Mouse (Mus musculus): ENCODE data around the gene Kcnh1. TPM values are rescaled to one million over a fixed set of nuclear protein-coding genes. Genes with fewer than 3 reads are reported as not detected.

Gene Kcnh1
- 0.89 and 1.1 TPM in 2 replicates for polyA plus RNA-seq (2015; fragmentation: Nextera tagmentation; extraction: Ambion mirVana)

DNA sequence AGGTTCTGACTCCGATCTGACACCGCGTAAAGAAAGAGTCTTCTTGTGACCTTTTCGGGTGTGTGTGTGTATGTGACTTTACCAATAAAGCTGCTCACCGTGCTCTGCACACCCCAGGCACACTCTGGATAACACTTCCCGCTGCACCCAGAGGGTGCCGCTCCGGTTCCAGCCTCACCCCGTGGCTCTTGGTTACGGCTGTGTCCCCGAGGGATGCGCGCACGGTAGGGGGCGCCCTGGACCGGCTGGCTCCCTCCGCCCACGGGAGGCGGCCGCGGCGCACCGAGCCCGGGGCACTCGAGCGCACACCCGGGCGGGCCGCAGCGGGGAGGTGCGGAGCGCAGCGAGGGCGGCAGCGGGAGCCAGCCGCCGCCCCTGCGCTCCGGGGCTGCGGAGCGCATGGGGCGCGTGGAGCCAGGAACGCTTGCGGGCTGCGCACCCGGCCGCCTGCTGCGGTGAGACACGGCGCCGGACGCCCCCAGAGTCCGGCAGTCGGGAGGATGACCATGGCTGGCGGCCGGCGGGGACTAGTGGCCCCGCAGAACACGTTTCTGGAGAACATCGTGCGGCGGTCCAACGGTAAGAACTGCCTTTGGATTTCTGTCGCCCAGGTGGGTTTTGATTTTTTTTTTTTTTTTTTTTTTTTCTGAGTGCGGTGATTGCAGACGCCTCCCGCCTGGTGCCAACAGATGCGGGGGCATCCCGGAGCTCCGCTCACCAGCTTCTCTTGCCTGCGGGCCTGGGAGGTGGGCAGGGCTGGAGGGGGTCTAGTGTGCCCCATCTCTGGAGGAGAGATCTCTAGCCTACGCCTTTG, at the start of gene Kcnh1:
Kcnh1 (plus strand) TSS at position 267 of the 814 bp plus-strand sequence.
- H3K4me3 ChIP-seq (replicated peaks) = peak within 1 kb of the TSS; percentile 60
- WGBS = 2% methylated on average over 70 of the region's 73 CpGs
- H3K9ac ChIP-seq = peak within 1 kb of the TSS; percentile 25; the same call in 1 of the 2 replicates
- H3K9me3 ChIP-seq = no peaks in the 10 kb centered on the region
- H3K27ac ChIP-seq = no peak within 1 kb of the TSS
- ATAC-seq (ENCODE audit: insufficient read depth, low FRiP score, low read depth) = peak; percentile 91
- peaks cover 8% of the 10 kb centered on the region; the same call in 1 of the 2 replicates for H3K4me1 ChIP-seq
- peak within 1 kb of the TSS; percentile 93 for H3K4me2 ChIP-seq
- H3K27me3 ChIP-seq (replicated peaks) = peaks cover 20% of the 10 kb centered on the region
- H3K36me3 ChIP-seq = no peaks in the 10 kb centered on the region

DNA sequence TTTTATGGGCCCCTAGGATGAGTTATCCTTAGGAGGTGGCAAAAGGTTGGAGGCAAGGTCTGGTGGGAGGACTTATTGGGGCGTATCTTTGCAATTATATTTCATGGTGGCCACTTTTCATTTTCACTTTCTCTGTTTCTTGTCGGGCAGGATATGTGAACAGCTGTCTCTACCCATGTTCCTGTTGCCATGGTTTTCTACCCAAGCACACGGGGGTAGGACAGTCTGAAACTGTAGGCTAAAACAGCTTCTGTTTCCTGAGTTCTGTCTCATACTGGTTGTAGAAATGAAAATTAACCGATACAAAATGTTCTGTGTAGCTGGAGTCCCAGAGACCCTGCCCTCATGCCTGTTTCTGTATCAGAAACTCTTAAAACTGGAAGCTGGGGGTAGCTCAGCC, 39.4 kb upstream of the Kcnh1 start:
- no peaks in the 10 kb centered on the region for H3K36me3 ChIP-seq
- H3K27me3 ChIP-seq (replicated peaks) = no peaks in the 10 kb centered on the region
- H3K27ac ChIP-seq = no peak overlapping the region
- H3K4me2 ChIP-seq = no peak overlapping the region
- no peak for ATAC-seq (ENCODE audit: insufficient read depth, low FRiP score, low read depth)
- WGBS = 78% methylated on average over 4 of the region's 4 CpGs
- H3K9ac ChIP-seq = no peak overlapping the region
- H3K4me3 ChIP-seq (replicated peaks) = no peak overlapping the region
- H3K4me1 ChIP-seq = no peaks in the 10 kb centered on the region
- H3K9me3 ChIP-seq = no peaks in the 10 kb centered on the region

DNA sequence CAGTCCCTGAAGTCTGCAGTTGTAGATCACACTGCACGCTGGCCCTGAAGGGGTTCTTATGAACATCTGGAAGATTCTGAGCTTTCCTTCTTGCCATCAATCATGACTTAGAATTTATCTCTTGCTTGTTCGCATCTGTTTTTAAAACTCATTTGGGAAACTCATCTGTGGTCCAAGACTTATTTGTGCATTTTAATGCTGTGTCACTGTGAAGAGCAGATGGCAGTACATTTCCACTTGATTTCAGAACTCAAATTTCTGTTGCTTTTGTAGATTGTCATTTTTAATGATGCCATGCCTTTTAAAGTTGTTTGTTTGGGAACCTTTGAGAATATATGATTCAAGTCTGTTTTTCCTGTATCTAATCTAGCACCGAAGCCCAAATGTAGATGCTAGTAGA, 19.1 kb upstream of the Kcnh1 start:
- H3K27me3 ChIP-seq (replicated peaks) = no peaks in the 10 kb centered on the region
- no peaks in the 10 kb centered on the region for H3K9me3 ChIP-seq
- H3K4me2 ChIP-seq = no peak overlapping the region
- no peak overlapping the region for H3K9ac ChIP-seq
- ATAC-seq (ENCODE audit: insufficient read depth, low FRiP score, low read depth) = no peak
- 79% methylated on average over 3 of the region's 3 CpGs for WGBS
- no peaks in the 10 kb centered on the region for H3K4me1 ChIP-seq
- no peaks in the 10 kb centered on the region for H3K36me3 ChIP-seq
- H3K27ac ChIP-seq = no peak overlapping the region
- no peak overlapping the region for H3K4me3 ChIP-seq (replicated peaks)

DNA sequence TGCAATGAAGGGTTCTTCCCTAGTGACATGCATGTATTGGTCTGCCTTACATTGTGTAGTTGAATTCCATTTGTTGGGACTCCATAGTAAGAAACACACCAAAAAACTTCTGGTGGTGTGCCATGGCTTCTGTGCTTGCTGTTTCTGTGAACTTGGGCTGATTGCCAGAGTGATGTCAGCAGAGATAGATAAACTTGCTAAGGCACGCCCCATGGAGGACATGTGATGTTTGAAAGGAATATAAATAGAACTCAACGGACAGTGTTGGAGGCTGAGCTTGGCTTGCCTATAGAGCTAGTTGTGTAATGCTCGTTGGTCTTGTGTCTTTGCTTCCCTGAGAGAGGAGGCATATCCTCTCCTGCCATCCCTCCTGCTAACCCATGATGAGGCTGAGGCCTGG, 10.7 kb upstream of the Kcnh1 start:
- Histone ChIP-seq H3K4me1 (no peaks in the 10 kb centered on the region), H3K9me3 (no peaks in the 10 kb centered on the region), H3K27ac (no peak overlapping the region), H3K4me3 (replicated peaks) (no peak overlapping the region), H3K27me3 (replicated peaks) (no peaks in the 10 kb centered on the region), H3K4me2 (no peak overlapping the region), H3K9ac (no peak overlapping the region), H3K36me3 (no peaks in the 10 kb centered on the region)
- ATAC-seq (ENCODE audit: insufficient read depth, low FRiP score, low read depth) = no peak
- 46% methylated on average over 3 of the region's 3 CpGs for WGBS

DNA sequence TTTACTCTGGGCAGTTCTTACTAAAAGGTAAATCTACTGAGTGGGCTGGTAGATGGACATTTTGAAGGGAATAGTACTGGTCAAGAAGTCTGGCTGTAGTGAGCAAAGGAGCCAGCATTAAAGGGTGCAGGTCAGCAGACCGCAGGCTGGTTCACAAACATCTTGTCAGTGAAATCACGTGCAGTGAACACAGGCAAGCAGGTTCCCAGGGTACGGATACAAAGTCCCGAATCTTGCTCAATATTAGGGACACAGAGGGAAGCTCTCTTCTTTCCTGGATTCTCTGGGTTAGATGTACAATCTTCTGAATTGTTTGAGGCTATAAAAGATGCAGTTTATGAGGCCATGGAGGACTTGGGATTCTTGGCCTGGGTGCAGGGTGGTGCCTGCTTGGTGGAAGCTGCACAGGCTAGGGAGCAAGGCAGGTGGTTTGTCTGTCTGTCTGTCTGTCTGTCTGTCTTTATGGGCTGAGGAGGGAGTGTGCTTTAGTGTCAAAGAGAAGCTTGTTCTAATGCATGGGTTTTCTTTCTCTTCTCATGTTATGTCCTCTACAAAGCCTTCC, 8.8 kb upstream of the Kcnh1 start:
- Histone ChIP-seq H3K9ac (no peak overlapping the region), H3K4me3 (replicated peaks) (no peak overlapping the region), H3K27ac (no peak overlapping the region), H3K9me3 (no peaks in the 10 kb centered on the region), H3K4me2 (no peak overlapping the region), H3K4me1 (no peaks in the 10 kb centered on the region), H3K27me3 (replicated peaks) (no peaks in the 10 kb centered on the region), H3K36me3 (no peaks in the 10 kb centered on the region)
- no peak for ATAC-seq (ENCODE audit: insufficient read depth, low FRiP score, low read depth)
- WGBS = 78% methylated on average over 4 of the region's 4 CpGs

DNA sequence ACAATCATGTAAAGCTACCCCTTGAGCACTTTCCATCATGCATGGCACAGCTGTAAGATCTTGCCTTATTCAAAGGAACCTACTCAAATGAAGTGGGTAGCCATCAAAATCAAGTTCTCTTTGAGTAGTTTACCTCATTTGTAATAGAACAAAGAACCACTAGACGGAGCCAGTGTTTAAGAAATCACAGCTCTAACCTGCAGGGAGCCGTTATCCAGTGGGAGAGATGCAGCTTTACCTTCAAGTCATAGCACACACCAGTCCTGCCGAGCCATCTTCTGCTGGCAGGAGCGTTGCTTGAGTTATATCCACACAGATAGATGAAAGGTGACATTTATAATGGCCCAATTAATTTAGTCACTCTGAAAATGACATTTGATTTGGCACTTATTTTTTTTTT, 1.5 kb upstream of the Kcnh1 start:
- Histone ChIP-seq H3K9ac (no peak overlapping the region), H3K4me2 (no peak overlapping the region), H3K4me3 (replicated peaks) (no peak overlapping the region), H3K36me3 (no peaks in the 10 kb centered on the region), H3K9me3 (no peaks in the 10 kb centered on the region), H3K27ac (no peak overlapping the region), H3K27me3 (replicated peaks) (peaks cover 20% of the 10 kb centered on the region), H3K4me1 (peaks cover 8% of the 10 kb centered on the region; the same call in 1 of the 2 replicates)
- WGBS = 5% methylated on average over 4 of the region's 4 CpGs
- ATAC-seq (ENCODE audit: insufficient read depth, low FRiP score, low read depth) = no peak

DNA sequence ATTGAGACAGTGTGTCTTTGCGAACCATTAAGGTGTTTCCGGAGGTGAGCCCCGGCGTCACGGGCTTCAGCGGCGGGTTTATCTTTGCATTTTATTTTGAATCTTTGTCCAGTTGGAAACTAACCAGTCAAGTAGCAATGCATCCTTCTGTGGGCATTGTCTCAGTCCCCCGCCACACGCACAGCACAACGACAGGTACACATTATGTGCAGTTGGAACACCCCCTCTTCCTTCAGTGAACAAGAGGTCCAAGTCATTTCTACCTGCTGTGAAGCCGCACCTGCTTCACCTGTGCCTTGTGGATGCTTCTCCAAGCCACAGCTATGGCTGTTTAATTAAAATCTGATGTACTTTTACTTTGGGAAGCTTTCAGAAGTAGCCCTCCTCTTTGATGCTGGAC, 803 bp upstream of the Kcnh1 start:
- Histone ChIP-seq H3K4me3 (replicated peaks) (no peak overlapping the region), H3K36me3 (no peaks in the 10 kb centered on the region), H3K9ac (no peak overlapping the region), H3K4me2 (no peak overlapping the region), H3K4me1 (peaks cover 8% of the 10 kb centered on the region; the same call in 1 of the 2 replicates), H3K9me3 (no peaks in the 10 kb centered on the region), H3K27ac (no peak overlapping the region), H3K27me3 (replicated peaks) (peaks cover 20% of the 10 kb centered on the region)
- 76% methylated on average over 11 of the region's 11 CpGs for WGBS
- ATAC-seq (ENCODE audit: insufficient read depth, low FRiP score, low read depth) = no peak

DNA sequence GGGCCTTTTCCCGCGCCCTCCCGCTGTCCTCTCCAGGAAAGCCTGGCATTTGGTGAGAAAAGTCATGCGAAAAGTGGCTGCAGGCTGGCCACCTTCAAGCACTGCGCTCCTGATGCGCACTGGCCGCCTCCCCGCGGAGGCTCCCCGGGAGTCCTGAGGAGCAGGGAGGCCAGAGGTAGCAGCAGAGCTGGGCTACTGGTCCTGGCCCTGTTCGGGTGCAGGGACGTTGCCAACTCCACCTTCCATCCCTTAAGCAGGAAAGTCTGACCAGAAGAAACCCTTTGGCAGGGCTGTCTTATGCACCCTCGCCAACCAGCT, 707 bp downstream of the Kcnh1 start:
- H3K36me3 ChIP-seq = no peaks in the 10 kb centered on the region
- H3K9ac ChIP-seq = no peak overlapping the region
- ATAC-seq (ENCODE audit: insufficient read depth, low FRiP score, low read depth) = no peak
- no peak overlapping the region for H3K27ac ChIP-seq
- peak overlapping the region; percentile 93 for H3K4me2 ChIP-seq
- no peaks in the 10 kb centered on the region for H3K9me3 ChIP-seq
- H3K4me1 ChIP-seq = peaks cover 8% of the 10 kb centered on the region; the same call in 1 of the 2 replicates
- peaks cover 20% of the 10 kb centered on the region for H3K27me3 ChIP-seq (replicated peaks)
- H3K4me3 ChIP-seq (replicated peaks) = peak overlapping the region; percentile 60
- 7% methylated on average over 13 of the region's 13 CpGs for WGBS

DNA sequence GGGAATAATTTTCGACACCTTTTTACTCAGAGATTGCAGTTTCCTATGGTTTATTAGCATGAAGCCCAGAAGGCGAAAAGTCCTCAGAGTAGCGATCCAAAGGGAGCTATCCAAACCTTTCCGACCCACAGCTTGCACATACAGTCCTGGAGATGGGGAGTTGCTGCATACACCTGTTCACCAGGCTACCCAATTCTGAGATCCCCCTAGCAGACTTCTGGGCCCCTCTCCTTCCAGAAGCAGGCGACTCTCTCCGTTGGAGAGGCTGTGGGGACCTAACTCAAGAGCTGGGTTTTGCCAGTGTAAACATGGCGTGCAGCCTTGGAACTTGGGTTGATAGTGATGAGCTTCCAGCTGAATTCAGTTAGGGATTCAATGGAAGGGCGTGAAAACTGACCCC, 1.3 kb downstream of the Kcnh1 start:
- H3K27ac ChIP-seq = no peak overlapping the region
- H3K9ac ChIP-seq = no peak overlapping the region
- peaks cover 20% of the 10 kb centered on the region for H3K27me3 ChIP-seq (replicated peaks)
- H3K4me1 ChIP-seq = peaks cover 8% of the 10 kb centered on the region; the same call in 1 of the 2 replicates
- 55% methylated on average over 8 of the region's 8 CpGs for WGBS
- peak overlapping the region; percentile 93; the same call in 1 of the 2 replicates for H3K4me2 ChIP-seq
- H3K4me3 ChIP-seq (replicated peaks) = 0 out of 2 replicates have a peak overlapping the region, but pooled peaks have one; percentile 60
- no peak for ATAC-seq (ENCODE audit: insufficient read depth, low FRiP score, low read depth)
- H3K9me3 ChIP-seq = no peaks in the 10 kb centered on the region
- no peaks in the 10 kb centered on the region for H3K36me3 ChIP-seq

DNA sequence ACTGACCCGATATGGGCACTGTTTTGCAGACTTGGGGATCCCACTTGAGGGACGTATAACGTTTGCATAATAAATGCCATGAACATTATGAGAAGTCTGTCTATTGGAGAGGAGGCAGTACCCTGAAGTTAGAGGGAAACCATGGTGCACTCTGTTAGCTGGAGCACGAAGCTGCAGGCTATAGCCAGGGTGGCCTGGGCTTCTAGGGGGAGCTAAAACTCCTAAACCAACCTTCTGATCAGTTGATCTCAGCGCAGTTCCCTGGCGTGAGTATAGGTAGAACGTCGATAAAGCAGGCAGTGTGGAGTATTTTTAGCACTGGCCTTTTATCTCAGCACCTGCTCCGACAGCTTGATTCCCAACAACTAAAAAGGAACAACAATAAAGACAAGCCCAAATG, 2.1 kb downstream of the Kcnh1 start:
- Histone ChIP-seq H3K4me2 (no peak overlapping the region), H3K9ac (no peak overlapping the region), H3K36me3 (no peaks in the 10 kb centered on the region), H3K4me3 (replicated peaks) (no peak overlapping the region), H3K27ac (no peak overlapping the region), H3K27me3 (replicated peaks) (peaks cover 20% of the 10 kb centered on the region), H3K4me1 (peaks cover 8% of the 10 kb centered on the region; the same call in 1 of the 2 replicates), H3K9me3 (no peaks in the 10 kb centered on the region)
- 71% methylated on average over 9 of the region's 9 CpGs for WGBS
- ATAC-seq (ENCODE audit: insufficient read depth, low FRiP score, low read depth) = no peak

DNA sequence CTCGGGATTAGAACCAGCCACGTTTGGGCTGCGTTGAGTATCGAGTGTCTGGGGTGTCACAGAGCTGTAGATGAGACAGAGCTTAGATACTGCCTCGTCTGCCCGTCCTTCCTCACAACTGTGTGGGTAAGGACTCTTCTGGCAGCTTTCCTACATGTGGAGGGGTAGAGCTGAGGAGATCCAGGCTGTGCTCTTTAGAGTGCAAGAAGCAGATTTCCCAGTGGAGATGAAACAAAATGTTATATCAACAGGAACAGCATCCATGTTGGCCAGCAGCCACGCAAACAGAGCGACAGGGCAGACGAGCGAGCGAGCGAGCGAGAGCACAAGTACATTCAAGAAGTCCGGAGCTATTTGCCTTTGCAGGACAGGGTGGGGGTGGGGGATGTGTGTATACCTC, 3.1 kb downstream of the Kcnh1 start:
- no peak overlapping the region for H3K9ac ChIP-seq
- peaks cover 8% of the 10 kb centered on the region; the same call in 1 of the 2 replicates for H3K4me1 ChIP-seq
- H3K27me3 ChIP-seq (replicated peaks) = peaks cover 20% of the 10 kb centered on the region
- H3K36me3 ChIP-seq = no peaks in the 10 kb centered on the region
- no peaks in the 10 kb centered on the region for H3K9me3 ChIP-seq
- no peak overlapping the region for H3K4me3 ChIP-seq (replicated peaks)
- H3K4me2 ChIP-seq = no peak overlapping the region
- H3K27ac ChIP-seq = no peak overlapping the region
- 44% methylated on average over 14 of the region's 14 CpGs for WGBS
- no peak for ATAC-seq (ENCODE audit: insufficient read depth, low FRiP score, low read depth)

DNA sequence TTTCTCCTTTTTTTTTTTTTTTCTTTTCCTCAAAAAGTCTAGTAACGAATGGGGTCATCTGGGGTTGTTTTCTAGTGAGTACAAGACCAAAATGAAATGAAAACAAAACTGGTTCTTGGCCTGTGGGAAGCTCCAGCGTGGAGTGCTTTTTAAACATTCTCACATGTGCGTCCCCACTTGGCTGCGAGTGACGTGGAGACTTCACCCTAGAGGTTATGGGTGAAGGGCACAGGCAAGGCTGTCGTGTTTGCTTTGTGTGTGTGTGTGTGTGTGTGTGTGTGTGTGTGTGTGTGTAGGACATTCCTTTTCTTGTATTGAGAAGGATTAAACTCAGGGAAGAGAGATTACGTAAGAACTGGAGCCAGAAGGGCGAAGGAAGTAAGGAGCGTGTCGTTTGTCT, 6.9 kb downstream of the Kcnh1 start:
- no peaks in the 10 kb centered on the region for H3K9me3 ChIP-seq
- 0 out of 2 replicates have a peak, but pooled peaks cover 3% of the 10 kb centered on the region for H3K4me1 ChIP-seq
- no peak for ATAC-seq (ENCODE audit: insufficient read depth, low FRiP score, low read depth)
- no peaks in the 10 kb centered on the region for H3K27me3 ChIP-seq (replicated peaks)
- 46% methylated on average over 10 of the region's 10 CpGs for WGBS
- no peak overlapping the region for H3K4me3 ChIP-seq (replicated peaks)
- no peaks in the 10 kb centered on the region for H3K36me3 ChIP-seq
- no peak overlapping the region for H3K27ac ChIP-seq
- H3K9ac ChIP-seq = no peak overlapping the region
- no peak overlapping the region for H3K4me2 ChIP-seq
